Mouse (Mus musculus): ENCODE results near the gene 4931409K22Rik. TPM values are rescaled to one million over a fixed set of nuclear protein-coding genes. Genes with fewer than 3 reads are reported as not detected.

4931409K22Rik gene
- 0.01 and 0.02 TPM in 2 replicates for polyA plus RNA-seq (2012; rRNA removed)

DNA sequence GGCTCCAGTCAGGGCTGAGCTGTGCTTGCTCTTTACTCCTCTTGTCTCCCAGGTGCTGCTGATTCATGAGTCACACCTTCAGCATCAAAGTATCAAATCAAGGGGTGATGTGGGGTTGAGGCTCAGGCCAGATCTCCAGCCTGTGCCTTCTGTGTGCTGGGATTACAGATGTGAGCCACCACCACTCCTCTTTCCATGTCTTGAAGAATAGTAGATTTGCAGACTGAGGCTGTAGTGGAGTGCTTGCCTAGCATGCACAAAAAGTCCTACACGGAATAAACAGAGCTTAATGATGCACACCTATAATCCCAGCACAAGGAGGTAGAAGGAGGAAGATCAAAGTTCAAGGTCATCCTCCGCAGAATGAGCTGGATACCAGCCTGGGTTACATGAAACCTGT lies at the start of gene 4931409K22Rik:
Gene 4931409K22Rik, minus strand, starts transcription at position 101 of the 400 bp plus-strand sequence.

DNA sequence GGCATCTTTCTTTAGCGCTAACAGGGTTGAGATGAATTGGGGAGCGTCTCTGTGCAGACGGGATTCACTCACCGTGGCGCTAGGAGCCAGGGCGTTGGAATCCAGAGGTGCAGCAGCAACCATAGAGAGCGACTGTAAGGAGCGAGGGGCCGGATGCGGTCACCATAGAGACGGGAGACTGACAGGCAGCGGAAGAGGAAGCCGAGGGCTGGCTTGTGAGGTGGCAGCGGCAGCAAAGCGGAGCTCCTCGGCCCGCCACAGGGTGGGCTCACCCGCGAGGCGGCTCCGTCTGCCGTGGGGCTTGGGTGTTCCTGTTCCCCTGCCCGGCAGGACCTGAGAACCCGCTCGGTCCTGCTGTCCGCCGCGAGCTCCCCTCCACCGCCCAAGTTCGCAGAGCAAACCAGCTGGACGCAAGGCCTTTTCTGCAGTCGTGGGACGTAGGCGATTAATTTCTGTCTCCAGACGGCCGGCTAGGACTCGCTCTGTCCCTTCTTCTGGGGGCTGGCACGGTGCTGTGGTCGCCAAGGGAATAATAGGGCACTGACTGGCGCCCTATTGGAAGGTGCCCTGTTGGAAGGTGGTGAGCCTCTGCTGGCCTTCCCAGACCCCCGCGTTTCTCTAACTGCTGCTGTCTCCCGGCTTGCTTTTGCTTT lies 30.1 kb upstream of the 4931409K22Rik start, which contains the start of gene Chpf2:
Gene Chpf2, plus strand, starts transcription at position 195 of the 653 bp plus-strand sequence.

DNA sequence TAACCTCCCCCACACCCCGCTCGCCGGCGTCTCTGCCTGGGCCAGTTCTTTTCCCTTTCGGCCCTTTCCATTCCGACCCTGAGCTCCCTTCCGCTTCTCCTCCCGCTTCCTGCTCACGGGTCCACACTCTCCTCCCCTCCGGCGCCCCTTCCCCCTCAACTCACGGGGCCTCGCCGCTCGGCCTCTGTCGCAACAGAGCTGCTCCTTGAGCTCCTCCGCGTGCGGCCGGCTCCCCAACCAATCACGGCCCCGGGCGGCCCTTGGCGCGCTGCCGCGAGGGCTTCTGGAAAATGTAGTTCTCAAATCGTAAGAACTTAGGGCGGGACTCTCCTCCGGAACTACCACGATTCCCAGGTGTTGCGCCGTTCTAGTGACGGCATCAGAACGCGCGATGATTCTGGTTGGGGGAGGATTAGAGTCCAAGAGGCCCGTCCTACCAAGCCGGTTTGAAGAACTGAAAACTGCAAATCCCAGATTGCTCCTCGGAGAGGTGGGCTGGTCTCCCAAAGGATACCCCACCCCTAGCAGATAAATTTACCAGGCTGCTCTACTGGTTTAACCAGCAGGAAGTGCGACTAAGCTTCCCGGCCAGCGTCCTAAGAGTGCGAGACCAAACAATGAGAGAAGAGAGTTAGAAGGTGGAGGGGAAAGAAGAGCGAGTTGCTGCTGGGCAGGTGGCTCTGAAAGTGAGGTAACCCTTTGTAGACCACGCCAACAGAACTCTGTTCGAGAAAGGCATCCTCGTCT lies 20.7 kb upstream of the 4931409K22Rik start, which contains the start of gene Abcf2:
Gene Abcf2, minus strand, starts transcription at position 285 of the 747 bp plus-strand sequence.

DNA sequence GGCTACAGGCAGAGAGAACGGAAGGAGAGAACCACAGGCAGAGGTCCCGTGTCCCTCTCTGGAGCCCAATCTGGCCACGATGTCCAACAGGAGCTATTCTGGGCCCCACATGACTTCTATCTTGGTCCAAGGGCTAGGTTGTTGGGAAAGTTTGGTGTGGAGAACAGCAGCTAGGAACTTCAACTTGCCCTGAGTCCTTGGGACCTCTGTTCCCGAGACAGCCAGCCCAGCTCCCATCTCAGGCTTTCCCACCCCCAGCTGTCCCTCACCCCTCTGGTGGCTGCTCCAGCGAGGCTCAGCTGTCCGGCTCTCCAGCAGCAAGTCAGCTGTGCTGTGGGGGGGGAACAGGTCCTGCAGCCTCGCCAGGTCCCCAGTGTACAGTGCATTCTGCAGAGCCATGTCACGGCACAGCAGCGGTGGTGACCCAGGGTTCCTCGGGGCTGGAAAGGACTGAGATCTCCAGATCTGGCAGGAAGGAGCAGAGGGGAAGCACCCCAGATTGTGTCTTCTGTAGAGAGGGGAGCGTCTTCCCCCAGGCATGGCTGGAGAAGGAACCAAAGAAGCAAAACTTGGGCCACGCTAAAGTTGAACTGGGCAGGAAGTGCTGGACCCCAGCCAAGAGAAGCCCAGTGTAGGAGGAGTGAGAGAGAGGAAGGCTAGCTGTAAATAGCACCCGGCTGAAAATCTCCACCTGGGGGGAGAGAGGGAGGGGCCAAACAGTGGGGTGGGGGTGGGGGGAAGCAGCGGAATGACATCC lies 16.0 kb downstream of the 4931409K22Rik start, which contains the start of gene Asb10:
Gene Asb10, minus strand, starts transcription at position 592 of the 757 bp plus-strand sequence.

DNA sequence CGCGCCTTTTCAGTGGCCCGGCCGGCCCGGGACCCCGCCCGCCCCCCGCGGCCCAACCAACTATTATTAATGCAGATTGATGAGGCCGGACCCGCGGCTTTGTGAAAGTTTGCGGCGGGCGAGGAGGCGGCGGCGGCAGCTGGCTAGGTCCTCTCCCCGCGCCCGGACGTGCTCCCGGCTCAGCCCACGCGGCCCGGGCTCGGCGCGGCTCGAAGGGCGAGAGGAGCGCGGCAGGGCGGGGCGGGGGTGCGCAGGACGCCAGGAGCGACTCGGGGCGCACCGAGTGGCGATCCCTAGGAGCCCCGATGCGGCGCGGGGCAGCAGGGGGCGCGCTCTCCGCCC lies 29.7 kb downstream of the 4931409K22Rik start, which contains the start of gene Gbx1:
Gene Gbx1, minus strand, starts transcription at position 314 of the 342 bp plus-strand sequence.

Other genes starting within 250 kb of the 4931409K22Rik start
- 0.70 and 0.86 TPM in 2 replicates for gene Kcnh2, start 205.2 kb downstream of the 4931409K22Rik start, polyA plus RNA-seq (2012; rRNA removed)
- gene Nos3, start 192.0 kb downstream of the 4931409K22Rik start, polyA plus RNA-seq (2012; rRNA removed) = 2.1 and 2.6 TPM in 2 replicates
- gene Atg9b, start 164.7 kb downstream of the 4931409K22Rik start, polyA plus RNA-seq (2012; rRNA removed) = 5.7 and 8.2 TPM in 2 replicates
- gene Abcb8, start 163.1 kb downstream of the 4931409K22Rik start, polyA plus RNA-seq (2012; rRNA removed) = 22.3 and 23.8 TPM in 2 replicates
- gene Asic3, start 143.4 kb downstream of the 4931409K22Rik start, polyA plus RNA-seq (2012; rRNA removed) = 0.25 and 0.31 TPM in 2 replicates
- gene Cdk5, start 133.3 kb downstream of the 4931409K22Rik start, polyA plus RNA-seq (2012; rRNA removed) = 18.9 and 21.8 TPM in 2 replicates
- gene Slc4a2, start 133.0 kb downstream of the 4931409K22Rik start, polyA plus RNA-seq (2012; rRNA removed) = 14.2 and 14.9 TPM in 2 replicates
- 68.3 and 84.0 TPM in 2 replicates for gene Fastk, start 111.5 kb downstream of the 4931409K22Rik start, polyA plus RNA-seq (2012; rRNA removed)
- gene Tmub1, start 109.0 kb downstream of the 4931409K22Rik start, polyA plus RNA-seq (2012; rRNA removed) = 6.2 and 6.4 TPM in 2 replicates
- 10.9 and 14.0 TPM in 2 replicates for gene Agap3, start 104.6 kb downstream of the 4931409K22Rik start, polyA plus RNA-seq (2012; rRNA removed)
- gene Gbx1, start 29.6 kb downstream of the 4931409K22Rik start, polyA plus RNA-seq (2012; rRNA removed) = not detected in 2 replicates
- gene Asb10, start 15.8 kb downstream of the 4931409K22Rik start, polyA plus RNA-seq (2012; rRNA removed) = 0.07 and 0.14 TPM in 2 replicates
- gene Abcf2, start 20.7 kb upstream of the 4931409K22Rik start, polyA plus RNA-seq (2012; rRNA removed) = 19.8 and 20.2 TPM in 2 replicates
- 7.7 and 8.8 TPM in 2 replicates for gene Chpf2, start 29.9 kb upstream of the 4931409K22Rik start, polyA plus RNA-seq (2012; rRNA removed)
- 1.1 and 1.4 TPM in 2 replicates for gene Smarcd3, start 67.6 kb upstream of the 4931409K22Rik start, polyA plus RNA-seq (2012; rRNA removed)
- gene Nub1, start 128.7 kb upstream of the 4931409K22Rik start, polyA plus RNA-seq (2012; rRNA removed) = 15.7 and 16.5 TPM in 2 replicates
- gene Wdr86, start 173.9 kb upstream of the 4931409K22Rik start, polyA plus RNA-seq (2012; rRNA removed) = 1.7 and 1.9 TPM in 2 replicates
- 0.17 and 0.20 TPM in 2 replicates for gene Crygn, start 201.2 kb upstream of the 4931409K22Rik start, polyA plus RNA-seq (2012; rRNA removed)

Measured in liver, embryonic 18 days (tissue).